Mouse (Mus musculus): Measurements from ENCODE around the gene Prm2.
A peak's percentile ranks its signal among the peaks of the same experiment; 100 is the strongest.

The Prm2 gene

GRCm38 (mm10) chr16:10796034-10796433 is at the start of gene Prm2:
TSS of gene Prm2 (minus strand) at chr16:10796134.
- DNase-seq (ENCODE audit: low read depth) = no peak

DNA sequence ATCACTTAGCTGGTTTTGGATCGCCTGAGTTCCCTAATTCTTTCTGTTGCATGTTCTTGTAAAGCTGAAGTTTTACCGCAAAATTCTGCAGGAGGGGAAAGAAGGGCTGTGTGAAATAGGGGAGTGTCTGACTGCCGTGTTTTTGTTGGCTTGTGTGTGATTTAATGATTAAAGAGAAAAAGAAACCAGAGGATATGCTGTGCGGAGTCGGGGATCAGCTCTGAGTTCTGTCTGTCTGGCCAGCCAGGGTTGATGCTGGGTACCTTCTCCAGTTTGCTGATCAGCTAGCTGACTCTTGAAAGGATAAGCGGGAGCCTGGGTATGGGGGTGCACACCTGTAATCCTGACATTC is 48.4 kb upstream of the Prm2 start:
- no peak for DNase-seq (ENCODE audit: low read depth)

DNA sequence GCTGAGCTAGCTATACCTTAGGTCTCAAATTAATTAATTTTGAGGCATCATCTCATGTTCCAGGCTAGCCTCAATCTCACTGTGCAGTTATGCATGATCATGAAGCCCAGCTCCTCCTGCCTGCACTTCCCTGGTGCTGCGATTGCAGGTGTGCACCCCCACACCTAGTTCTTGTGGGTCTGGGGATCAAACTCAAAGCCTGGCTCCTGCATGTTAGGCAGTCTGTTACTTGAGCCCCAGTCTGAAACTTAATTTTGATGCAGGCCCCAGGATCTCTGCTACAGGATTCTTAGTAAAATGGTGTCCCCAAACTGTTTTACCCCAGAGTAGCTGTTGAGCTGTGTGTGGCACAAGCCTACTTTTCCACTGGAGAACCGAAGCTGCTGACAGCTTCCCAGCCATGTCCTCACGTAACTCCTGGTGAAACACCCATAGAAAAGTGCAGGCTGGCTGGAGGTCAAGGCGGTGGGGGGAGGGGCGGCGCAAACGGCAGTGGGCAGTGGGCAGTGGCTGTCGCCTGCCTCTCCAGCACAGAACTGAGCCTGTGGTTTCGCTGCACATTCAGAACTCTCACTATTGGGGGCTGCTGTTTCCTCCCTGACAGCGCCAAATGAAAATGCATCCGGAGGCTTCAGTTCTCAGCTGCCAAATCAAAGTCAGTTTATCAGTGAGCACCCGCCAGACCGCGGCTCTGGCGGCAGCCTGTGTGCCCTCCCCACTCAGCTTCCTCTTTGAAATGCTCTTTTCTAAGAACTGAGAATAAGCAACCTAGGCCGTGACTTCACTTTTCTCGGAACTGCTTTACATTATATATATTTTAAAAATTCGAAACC is 47.8 kb upstream of the Prm2 start:
- peak; percentile 96 for DNase-seq (ENCODE audit: low read depth)

DNA sequence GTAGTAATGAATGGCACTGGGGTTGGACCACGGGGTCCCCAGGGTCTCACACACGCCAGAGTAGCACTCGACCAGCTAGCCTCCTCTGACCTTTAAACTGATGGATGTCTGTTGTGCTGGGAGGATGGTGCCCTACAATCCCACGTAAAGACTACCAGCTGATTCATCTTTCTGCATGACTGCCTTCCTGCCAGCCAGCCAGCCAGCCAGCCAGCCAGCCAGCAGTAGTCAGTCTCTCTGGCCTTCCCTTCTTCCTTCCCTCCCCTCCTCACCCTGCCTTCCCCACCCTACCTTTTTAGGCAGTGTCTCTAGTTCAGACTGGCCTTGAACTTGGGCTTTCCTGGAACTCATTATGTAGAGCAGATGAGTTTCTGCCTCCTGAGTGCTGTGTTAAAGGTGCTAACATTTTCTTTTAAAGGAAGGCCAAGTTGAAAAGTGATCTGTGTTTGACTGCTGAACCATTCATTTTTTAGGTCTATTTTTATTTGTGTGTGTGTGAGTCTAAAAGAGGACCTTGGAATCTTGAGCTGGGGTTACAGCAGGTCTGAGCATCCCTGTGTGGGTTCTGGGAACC is 46.4 kb upstream of the Prm2 start:
- DNase-seq (ENCODE audit: low read depth) = peak; percentile 42

DNA sequence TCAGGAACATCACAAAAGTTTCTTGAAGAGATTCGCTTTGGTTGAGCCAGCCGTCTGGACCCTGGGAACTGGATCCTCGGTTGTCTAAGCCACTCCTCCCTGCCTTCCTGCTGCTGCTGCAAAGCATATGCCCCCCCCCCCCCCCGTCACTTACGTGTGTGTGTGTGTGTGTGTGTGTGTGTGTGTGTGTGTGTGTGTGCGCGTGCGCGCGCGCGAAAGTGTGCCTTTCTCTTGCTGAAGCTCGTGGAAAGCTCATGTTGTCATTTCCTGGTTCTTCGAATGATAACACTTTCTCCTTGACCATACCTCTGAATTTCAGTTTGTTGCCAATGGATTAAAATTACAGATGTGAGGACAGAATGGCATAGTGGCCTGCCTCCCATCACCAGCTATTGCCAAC is 44.1 kb upstream of the Prm2 start:
- no peak for DNase-seq (ENCODE audit: low read depth)

GRCm38 (mm10) chr16:10838487-10839245 is 42.7 kb upstream of the Prm2 start:
- peak; percentile 84 for DNase-seq (ENCODE audit: low read depth)

GRCm38 (mm10) chr16:10837903-10838302 is 42.0 kb upstream of the Prm2 start:
- DNase-seq (ENCODE audit: low read depth) = no peak

DNA sequence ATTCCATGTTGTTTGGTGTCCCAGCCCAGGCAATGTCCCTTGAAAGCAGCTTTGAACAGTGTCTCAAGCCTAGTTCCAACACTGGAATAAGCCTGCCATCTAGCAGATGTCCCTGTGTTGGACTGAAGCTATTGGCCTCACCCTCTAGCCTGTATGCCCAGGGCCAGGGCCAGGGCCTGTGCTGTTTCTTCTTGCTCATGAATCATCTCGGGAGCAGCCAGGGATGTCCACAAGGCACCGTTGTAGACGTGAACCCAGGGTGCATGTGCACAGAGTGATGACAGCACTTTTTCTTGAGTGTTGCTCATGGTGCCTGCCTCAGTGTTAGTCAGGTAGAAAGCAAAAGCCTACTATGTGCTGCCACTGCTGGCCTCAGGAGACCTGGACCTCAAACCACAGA is 41.3 kb upstream of the Prm2 start:
- DNase-seq (ENCODE audit: low read depth) = no peak

DNA sequence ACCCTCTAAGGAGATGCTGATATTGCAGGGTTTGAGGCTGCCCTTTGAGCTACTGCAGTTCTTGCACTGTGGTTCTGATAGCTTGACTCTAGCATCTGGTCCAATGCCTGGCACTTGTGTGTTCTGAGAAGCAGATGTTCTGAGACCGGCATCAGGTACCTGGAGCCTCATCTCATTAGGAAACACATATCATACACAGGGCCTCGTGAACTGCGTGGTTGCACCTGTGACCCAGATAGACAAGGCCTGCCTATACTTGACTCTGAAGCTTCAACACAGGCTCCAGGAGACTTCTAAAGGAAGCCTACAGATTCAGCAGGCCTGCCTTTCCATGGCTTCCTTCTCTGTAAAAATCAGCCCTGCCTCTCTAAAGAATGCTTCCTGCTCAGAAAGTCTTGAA is 40.5 kb upstream of the Prm2 start:
- DNase-seq (ENCODE audit: low read depth) = no peak

DNA sequence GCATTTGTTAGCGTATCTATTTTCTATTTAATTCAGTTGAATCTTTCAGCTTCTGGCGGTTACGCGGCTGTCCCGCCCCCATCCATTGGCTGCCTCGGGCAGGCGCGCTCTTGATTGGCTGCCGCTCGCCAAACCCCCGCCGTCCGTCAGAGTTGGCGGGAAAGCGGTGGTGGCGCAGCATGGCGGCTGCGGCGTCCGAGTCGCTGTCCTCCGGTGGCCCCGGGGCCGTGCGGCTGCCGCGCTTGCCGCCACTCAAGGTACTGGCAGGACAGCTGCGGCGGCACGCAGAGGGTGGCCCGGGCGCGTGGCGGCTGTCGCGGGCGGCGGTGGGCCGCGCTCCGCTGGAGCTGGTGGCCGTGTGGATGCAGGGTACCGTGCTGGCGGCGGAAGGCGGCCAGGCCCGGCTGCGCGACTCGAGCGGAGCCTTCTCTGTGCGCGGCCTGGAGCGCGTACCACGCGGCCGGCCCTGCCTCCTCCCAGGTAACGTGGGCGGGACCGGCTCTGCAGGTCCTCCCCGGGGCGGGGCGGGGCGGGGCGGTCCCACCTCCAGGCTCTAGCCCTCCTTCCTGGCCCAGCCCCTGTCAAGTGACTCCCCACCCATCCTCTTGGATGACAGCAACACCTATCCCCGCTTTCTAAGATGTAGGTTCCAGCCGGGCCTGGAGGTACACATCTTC is 39.1 kb upstream of the Prm2 start, which contains the start of gene Rmi2:
Rmi2 (plus strand) TSS at position 149 of the 677 bp plus-strand sequence.
- peak; percentile 84 for DNase-seq (ENCODE audit: low read depth)

- no peak for DNase-seq (ENCODE audit: low read depth)
These were observed 38.6 kb upstream of the Prm2 start for GRCm38 (mm10) chr16:10834542-10834910.

DNA sequence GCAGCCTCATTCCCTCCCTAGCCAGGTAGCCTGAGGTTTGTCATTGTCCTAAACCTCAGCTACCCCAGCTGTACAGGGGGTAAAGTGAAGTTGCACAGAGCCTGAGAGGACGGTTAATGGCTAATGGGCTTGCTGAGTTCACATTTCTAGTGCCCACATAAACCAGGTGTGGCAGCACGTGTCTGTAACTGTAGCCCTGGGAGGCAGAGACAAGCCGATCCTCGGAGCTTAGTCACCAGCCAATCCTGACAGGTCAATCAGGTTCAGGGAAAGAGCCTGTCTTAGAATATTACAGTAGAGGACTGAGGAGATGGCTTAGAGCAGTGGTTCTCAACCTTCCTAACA is 32.5 kb upstream of the Prm2 start:
- no peak for DNase-seq (ENCODE audit: low read depth)

DNA sequence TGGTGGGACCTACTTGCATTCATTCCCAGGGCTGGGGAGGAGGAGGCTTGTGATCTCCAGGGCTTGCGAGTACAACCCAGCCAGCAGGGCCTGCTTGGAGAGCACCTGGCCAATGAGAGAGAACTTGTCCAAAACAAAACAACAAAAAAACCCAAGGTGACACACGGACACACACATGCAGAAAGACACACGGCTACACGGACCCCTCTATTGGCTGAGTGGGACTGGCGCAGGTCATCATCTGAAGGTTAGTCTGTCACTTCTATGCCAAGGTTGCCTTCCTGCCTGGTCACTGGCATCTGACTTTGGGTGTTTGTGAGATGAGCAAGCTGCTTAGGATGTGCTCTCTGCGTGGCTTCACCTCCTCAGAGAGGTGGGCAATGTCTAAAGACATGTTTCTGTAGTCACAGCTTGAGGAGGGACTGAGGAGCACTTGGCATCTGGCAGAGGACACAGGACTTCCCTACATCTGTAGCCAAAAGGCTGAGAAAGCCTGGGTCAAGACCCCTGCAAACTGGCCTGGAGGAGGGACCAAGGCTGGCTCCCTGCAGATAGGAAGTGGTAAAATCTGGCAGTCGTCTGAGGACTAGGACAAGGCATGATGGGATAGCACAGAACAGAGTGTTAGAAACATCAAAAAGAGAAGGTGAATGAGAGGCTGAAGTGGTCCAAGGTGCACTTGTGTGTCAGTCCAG is 32.0 kb upstream of the Prm2 start:
- no peak for DNase-seq (ENCODE audit: low read depth)

GRCm38 (mm10) chr16:10827269-10827668 is 31.3 kb upstream of the Prm2 start:
- DNase-seq (ENCODE audit: low read depth) = no peak

DNA sequence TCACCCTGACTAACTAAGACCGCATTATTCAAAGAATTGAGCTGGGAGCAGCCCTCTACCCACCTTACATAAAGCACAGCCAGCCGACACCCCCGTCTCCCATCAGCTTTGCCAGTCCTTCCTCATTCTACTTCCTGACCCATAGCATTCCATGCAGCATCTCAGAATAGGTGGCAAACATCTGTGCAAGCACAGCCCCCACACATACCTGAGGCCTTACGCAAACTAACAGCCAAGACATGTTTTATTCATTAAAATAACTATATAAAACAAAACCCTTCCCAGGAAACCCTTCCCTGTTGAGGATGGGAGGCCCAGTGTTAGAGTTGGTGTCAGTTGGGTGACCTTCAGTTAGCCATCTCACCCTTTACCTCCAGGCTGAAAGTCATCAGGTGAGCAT is 29.9 kb upstream of the Prm2 start:
- DNase-seq (ENCODE audit: low read depth) = no peak

DNA sequence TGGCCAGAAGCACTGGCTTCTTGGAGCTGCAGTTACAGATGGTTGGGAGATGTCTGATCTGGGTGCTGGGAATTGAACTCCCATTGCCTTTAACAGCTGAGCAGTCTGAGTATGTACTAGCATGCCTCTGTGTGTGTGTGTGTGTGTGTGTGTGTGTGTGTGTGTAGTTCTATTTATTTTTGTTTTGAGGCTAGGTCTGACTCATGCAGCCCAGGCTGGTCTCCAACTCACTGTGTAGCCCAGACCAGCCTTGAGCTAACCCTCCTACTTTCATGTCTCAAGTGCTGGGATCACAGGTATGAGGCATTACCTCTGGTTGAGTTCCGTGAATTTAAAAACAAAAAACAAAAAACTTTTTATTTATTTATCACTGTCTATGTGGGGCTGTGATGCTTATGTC is 28.6 kb upstream of the Prm2 start:
- no peak for DNase-seq (ENCODE audit: low read depth)

DNA sequence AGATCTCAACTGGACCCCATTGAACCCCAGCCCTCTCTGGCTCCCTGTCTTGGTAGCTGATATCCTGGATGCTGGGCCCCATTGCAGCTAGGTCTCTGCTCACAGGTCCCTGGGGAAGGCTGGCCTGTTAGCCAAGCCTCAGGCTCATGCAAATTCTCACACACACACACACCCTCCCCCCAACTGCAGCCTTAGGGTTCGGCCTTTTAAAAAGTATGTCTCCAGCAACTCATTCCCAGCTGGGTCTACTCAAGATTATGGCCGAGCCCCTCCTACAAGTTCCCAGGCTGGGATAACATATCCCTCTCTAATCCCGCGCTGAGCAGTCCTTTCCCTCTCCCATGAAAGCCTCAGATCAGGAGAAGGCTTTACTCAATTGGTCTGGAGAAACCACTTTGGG is 25.5 kb upstream of the Prm2 start:
- no peak for DNase-seq (ENCODE audit: low read depth)

- DNase-seq (ENCODE audit: low read depth) = no peak
These were observed 24.0 kb upstream of the Prm2 start for GRCm38 (mm10) chr16:10819966-10820365.

GRCm38 (mm10) chr16:10818579-10819135 is 22.7 kb upstream of the Prm2 start:
- no peak for DNase-seq (ENCODE audit: low read depth)

- peak; percentile 85 for DNase-seq (ENCODE audit: low read depth)
These were observed 18.9 kb upstream of the Prm2 start for GRCm38 (mm10) chr16:10814864-10815263.

DNA sequence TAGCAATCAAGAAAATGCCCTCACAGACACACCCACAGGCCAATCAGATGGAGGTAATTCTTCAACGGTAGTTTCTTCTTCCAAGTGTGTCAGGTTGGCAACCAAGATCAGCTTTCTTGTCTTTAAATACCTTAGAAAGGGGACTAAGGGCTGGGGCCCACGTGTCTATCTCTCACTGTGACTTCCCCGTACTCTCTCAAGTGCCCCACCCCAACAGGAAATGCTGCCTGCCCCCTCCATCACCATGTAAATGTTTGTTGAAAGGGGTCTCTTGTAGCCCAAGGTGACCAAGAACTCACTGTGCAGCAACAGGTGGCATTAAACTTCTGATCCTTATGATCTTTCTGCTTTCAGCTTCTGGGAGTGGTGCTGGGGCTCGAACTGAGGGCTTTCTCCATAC is 17.8 kb upstream of the Prm2 start:
- DNase-seq (ENCODE audit: low read depth) = no peak

DNA sequence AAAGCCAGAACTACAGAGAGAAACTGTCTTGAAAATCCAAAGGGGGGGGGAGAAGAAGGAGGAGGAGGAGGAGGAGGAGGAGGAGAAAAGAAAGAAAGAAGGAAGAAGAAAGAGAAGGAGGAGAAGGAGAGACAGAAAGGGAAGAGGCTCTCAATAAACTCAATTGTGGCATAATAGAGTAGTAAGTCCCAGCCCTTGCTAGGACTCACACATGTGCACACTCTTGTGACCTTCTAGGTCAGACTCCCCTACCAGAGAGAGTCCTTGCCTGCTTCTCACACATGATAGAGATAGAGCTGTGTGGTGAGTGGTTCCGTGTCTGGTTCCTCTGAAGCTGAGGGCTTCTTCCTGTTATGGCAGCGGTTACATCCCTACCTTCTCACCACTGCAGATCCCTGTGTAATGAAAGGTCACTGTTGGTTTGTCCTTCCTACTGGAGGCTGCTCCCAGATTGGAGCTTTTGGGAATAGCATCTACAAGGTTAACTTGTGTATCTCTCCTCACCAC is 17.0 kb upstream of the Prm2 start, which contains the start of gene Gm11172:
Gm11172 (plus strand) TSS at position 51 of the 507 bp plus-strand sequence.
- no peak for DNase-seq (ENCODE audit: low read depth)
